Mouse (Mus musculus) gastrocnemius, adult 18-20 months (tissue): Measurements from ENCODE around the gene Aar2. TPM values are rescaled to one million over a fixed set of nuclear protein-coding genes. Genes with fewer than 3 reads are reported as not detected.

Experiments
- DNase-seq: peaks from one replicate; pipeline ENCODE4 v3.0.0; 2021; ENCODE audit warnings: low spot score
- total RNA-seq, 2 experiments: library from RNA; stranded (reverse); gene quantifications; 2 replicates each; pipeline ENCODE4 v1.2.3; 2021

Gene Aar2
- total RNA-seq, 2 experiments from 2014 or later, result 22.9 to 23.0 TPM

DNA sequence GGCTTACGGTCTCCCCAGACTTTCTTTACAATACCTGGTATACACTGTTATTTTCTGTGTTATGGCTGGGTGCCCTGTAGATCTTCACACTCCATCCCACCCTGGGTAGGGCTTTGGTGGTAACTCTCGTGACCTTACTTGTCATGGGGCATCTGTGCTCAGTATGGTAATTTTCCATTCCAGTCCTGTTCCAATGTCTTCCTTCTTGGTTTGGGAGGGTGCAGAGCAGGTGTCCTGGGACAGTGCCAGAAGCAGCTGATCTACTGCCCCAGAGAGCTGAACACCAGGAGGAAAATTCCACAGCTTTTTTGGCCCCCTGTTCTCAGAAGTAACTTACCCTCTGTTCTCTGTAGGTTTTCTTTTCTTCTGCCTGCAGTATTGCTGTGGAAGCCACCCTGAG is 19.1 kb downstream of the Aar2 start:
- DNase-seq, result peak; percentile 30

DNA sequence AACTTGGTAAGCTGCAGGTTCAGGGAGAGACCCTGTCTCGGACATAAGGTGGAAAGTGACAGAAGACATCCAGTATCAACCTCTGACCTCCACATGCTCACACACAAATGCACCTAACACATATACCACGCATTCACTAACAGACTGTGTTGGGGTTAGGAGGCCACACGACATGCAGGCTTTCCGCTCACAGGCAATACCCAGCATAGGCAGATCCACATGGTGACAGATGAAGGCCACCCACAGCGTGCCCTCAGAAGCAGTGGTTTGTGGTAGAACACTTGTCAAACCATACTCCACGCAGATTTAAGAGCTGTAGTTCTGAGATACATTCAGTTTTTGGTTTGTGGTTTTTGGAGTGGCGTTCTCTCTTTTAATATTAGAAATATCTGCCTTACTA is 21.3 kb downstream of the Aar2 start:
- no peak for DNase-seq

DNA sequence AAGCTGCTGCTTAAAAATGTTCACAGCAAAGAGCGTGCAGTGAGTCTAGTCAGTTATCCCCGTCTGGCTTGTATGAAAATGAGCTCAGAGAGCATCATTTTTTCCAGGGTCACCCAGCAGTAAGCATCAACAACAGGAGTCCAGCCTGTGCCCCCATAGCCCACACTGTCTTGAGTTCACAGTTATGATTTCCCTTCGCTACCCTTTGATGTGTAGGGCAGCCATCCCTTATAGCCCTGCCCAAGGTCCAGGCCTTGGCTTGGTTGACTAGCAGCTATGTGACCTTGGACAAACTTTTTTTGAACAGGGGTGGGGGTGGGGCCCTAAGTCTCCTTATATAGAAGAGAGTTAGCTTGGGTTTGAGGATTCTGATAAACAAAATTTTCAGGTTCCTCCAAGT is 21.9 kb downstream of the Aar2 start:
- DNase-seq, result no peak

DNA sequence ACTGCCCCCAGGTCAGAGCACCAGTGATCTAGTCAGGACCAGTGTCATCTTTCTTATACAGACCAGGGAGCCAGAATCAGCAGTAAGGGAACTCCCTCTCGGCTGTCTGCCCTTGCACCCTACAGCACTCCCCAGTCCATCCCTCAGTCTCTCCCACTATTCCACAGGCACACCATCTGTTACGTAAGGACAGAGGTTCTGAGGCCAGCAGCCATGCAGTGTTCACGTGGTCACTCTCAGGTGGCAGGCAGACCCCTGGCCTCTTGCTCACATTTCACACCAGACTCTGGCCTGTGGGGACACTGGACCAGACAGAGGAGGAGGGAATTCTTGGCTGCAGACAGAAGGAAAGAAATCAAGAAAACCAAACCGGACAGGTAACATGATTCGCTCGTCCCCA is 24.1 kb downstream of the Aar2 start:
- DNase-seq, result no peak

DNA sequence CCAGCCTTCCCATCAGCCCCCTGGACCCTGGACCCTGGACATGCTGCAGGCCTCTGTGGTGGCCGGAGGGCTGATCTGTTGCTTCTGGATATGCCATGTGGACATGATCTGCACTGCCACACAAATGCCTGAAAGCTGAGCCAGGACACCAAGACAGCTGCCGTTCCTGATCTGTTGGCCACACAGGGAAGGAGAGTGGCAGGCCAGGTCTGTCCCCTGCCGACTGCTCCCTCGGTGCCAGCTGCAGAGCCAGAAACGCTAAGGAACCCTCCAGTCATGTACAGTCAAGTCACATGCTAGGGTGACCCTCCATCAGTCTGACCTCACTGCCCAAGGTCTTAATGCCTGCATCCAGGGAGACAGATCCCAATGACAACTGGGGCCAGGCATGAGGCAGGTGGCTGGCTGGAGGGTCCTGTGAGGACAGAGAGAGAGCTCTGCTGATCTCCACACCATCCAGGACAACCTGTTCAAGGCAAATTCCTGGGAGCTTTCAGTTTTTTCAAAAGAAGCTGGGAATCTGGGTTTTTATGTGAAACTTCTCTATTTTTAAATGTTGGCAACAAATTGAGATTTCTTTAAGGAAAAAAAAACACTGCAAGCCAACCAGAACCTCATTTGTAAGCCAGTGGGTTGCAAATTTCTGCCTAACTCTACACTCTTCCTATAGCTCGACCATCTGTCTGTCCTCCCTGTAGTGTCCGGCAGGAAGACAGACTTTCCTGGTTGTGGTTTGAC is 29.6 kb downstream of the Aar2 start:
- no peak for DNase-seq

DNA sequence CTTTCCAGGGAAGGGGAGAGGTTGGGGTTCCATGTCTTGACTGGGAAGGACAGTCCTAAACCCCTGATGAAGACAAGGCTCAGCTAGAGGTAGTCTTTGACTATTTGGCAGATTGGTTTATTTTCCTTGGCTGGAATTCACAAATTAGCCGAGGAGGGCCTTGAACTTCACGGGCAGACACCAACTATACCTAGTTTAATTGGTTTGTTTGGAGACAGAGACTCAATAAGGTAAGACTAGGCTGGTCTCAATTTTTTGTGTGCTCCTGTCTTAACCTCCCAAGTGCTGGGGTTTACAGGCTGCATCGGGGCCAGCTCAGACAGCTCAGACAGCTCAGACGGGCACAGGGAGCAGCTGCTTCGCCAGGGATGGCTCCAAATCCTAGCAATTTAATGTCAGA is 33.1 kb downstream of the Aar2 start:
- no peak for DNase-seq

DNA sequence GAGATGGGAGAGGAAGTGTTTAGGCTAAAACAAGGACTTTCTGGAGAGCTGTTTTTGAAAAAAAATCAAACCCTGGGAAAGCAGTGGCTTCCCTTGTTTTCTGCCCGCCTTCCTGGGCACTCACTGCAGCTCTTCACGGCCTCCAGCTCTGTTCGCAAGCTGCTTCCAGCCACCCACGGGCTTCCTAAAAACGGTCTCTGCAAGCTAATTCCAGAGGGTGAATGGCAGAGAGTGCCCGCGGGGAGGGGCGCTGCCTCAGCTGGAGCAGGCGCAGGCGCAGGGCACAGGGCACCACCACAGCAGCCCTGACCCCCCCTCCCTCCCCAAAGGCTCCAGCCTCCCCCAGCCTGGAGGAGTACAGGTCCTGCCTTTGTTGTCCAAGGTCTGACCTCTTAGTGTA is 33.9 kb downstream of the Aar2 start:
- no peak for DNase-seq

DNA sequence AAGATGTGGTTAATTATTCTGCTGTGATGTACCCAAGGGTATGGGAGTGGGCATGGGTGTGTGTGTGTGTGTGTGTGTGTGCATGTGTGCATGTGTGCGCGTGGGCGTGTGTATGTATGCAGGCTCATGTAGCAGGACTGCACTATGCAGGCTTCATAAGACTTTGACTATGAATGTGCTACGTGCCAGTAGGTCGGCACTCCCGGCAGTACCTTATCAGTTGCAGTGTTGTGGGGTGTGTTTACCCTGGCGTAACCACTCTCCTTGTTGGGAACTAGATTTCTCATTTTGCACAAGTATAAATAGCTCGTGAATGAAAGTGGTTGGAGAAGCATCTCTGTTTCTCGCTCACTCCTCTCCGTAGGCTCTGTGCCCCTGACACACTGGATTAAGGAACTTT is 35.5 kb downstream of the Aar2 start:
- DNase-seq, result no peak

DNA sequence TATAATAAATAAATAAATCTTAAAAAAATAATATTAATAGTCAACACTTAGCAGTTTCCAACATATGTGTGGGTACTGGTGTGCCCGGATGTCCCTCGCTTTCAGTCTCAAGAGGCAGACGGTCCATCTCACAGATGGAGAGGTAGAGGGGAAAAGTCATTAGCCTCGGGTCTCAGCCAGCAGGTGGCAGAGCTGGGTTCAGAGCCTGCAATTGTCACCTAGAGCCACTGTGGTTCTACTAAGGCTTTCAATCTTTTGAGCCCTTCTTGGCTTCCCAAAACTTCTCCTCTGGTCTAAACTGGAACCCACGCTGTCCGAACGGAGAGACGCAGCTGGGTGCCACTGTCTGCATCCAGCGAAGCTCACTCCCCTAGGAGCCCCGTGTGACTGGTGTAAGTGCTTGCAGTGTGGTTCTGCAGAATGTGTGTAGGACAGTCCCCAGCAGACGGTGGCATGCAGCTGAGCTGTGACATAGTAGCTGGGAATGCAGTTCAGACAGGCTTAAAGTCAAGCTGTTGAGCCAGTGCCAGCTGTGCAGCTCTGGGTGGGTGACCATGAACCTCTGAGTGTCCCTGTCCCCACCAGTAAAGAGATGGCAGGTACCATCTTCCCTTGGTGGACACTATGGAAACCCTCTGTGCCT is 36.9 kb downstream of the Aar2 start:
- DNase-seq, result no peak

DNA sequence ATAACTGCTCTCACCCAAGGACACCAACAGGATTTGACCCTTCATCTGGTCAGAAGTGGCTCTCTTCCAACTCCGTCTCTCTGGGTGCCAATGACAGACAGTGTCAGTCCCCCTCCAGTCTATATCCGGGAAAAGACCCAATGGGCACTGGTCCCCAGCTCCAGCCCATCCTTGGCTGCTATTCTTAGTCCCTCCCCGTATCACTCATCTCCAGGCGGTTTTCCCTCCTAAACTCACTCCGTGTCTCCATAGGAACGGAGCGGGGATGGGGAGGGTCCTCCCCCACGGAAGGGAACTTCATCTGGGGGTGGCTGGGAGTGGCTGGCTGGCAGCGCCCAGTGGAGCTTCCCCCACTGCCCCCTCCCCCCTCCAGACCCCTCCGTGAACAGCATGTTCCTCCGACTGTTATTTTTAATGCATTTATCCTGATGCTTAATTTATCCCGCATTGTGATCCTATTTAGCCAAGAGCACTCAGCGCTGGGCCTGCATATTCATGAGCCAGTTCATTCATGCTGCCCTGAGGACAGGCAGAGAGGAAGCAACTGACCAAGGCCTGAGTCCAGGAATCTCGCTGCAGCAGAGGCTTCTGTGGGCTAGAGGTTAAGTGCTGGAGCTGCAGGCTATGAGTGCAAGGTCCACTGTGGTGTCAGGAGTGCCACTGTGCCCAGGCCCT is 37.5 kb downstream of the Aar2 start:
- no peak for DNase-seq

DNA sequence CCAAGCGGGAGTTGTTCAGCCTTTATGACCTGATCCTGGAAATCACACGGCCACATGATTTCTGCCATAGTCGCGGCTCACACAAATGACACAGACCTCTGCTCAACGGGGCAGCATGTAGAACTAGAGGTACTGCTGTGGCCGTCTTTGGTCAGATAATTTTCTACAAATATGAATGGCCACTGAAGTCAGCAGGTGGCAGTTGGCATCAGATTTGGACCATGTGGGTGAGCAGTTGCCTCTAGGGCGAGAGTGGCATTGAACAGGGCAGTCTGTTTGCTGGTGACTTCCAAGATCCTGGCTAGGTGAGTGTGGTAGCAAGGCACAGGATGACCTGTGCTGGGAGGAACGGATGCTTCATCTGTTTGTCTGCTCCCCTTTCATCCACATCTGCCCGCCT is 42.1 kb downstream of the Aar2 start:
- DNase-seq, result no peak

DNA sequence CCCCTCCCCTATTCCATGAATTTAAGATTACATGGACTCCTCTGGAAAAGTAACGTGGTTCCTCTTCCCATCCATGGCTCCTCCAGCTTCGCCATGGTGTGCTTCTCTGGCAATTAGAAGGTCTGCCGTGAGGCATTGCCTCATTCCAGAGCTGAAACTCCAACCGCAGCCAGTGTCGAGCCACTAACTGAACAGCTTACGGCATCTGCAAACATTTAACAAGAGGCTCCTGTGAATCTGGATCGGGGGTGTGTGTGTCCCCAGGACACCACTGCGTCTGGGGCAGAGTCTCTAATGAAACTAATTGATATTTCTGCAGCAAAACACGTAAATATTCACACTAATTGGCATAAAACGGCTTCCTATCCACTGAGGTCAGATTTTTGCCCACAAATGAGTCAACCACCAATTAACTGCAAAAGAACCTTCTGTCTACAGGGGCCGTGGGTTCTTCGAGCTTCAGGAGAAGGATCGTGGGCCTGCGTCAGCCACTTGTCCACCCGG is 47.7 kb downstream of the Aar2 start:
- DNase-seq, result no peak

DNA sequence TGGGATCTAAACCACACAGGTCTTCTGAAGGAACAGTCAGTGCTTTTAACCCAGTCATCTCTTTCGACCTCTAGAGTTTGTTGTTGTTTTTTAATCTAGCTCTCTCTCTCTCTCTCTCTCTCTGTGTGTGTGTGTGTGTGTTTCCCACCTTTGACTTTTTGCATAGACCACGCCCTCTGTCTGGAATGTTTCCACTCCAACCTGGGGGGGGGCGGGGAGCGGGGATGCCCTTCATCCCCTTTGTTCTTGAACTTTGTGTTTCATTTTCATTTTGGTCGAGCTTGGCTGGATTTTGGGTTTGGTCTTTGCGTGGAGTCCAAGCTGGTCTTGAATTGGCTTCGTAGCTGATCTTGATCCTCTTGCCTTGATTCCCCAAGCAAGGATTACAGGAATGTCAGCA is 55.2 kb downstream of the Aar2 start:
- no peak for DNase-seq

DNA sequence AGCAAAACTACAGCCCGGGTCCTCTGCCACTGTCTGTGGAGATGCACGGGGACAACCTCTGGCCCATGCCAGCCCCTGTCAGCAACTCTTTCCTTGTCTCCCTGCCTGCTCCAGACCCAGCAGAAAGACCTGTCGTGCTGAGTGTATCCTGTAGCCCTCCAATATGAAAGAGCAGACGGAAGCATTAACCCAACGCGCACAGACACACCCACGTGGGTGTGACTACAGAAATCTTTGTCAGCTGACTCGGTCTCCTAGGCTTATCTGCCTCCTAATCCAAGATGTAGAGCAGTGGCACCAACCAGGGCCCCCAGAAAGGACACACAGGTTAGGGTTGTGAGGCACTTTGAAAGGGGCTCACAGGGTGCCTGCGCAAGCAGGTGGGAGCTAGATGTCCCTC is 56.3 kb downstream of the Aar2 start:
- DNase-seq, result no peak

DNA sequence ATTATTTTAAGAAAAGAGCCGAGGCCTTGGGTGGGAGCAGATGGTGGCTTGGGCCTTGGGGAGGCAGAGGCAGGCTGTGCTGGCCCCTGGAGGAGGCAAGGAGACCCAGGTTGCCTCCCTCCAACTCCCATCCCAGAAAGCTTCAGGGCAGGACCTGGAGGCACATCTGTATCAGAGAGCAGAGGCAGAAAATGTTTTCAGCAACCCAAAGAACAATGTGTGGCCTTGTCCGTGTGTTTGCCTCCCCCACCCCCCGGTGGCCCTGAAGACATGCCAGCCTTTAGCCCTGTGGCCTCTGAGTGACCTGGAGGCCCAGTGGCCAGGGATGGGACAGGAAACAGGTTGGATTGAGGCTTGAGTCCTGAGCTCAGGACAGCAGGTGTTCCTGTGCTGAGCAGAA is 57.8 kb downstream of the Aar2 start:
- no peak for DNase-seq

DNA sequence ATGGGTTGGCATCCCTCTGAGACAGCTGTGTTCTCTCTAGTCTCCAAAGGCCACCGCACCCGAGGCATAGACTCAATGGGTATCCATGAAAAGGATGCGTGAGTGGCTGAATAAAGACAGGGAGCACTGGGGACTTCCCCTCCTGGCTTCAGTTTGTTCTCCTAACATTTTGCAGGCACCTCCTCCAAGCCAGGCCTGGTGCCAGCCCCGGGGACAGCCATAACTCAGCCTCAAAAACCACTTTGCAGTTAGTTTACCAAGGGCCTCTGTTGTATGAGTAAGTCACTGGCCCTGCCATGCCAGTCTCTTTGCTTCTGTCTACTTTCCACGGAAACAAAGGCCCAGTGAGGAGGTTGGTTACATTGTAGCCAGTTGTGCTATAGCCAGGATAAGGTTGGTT is 58.6 kb downstream of the Aar2 start:
- DNase-seq, result no peak

DNA sequence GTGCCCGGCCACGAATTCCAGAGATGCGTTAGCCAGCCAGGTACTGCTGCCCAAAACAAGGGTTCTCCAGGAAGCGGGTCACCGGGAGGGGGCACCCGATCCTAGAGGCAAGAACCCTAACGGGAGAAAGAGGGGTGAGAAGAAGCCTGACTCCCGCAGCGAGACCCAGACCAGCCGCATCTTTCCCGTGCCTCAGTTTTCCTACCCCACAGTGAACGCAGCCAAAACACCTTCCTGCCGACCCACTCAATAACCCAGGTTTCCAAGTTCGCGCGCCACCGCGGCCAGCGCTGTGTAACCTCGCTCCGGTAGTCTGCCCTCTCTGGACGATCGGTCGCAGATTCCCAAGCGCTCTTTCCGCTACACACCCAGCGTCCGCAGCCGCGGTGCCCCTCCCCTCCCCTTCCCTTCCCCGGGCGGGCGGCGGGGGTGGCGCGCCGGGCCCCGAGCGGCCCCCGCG is 65.7 kb downstream of the Aar2 start:
- DNase-seq, result peak; percentile 55

DNA sequence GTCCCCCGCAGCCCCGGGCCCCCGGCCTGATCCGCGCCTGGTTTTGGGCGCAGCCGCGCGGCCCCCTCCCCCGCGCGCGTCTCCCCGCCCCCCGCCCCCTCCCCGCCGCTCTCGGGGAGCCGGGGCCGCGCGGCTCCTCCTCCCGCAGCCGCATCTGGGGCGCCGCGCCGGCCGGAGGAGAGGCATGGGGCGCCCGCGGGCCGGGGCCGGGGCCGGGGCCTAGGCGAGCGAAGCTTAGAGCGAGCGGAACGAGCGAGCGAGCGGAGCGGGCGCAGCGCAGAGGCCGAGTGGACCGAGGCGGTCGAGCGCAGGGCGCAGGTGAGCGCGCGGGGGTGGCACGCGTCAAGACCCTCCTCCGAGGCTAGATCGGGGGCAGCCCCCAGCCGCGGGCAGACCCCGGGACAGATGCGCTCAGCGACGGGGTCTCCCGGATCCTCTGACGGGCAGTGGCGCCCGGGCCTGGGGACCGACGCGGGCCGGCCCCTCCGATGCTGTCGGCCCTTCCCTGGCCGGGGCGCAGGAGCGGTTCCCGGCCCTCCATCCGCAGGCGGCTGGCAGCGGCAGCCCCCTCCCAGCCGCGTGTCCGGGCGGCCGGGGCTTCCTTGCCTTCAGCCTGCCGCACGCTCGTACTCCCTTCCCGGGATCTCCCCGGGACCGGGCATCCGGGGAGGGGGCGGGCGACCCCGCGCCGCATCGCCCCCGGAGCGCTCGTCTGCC is 66.3 kb downstream of the Aar2 start, which contains the start of gene Dlgap4:
Gene Dlgap4, plus strand, starts transcription at position 165 of the 717 bp plus-strand sequence.
- no peak for DNase-seq

DNA sequence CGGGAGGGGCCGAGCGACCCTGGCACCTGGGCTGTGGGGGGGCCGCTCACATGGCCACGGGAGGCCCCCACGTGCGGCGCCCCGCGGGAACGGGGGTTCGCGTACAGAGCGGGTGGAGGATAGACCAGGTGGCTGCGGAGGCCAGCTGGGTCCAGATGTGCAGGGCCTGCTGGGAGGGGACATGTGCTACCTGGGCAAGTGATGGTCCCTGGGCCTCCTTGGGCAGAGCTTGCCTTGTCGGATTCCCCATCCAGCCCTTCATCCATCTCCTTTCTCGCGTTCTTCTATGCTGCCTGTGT is 66.8 kb downstream of the Aar2 start:
- no peak for DNase-seq

DNA sequence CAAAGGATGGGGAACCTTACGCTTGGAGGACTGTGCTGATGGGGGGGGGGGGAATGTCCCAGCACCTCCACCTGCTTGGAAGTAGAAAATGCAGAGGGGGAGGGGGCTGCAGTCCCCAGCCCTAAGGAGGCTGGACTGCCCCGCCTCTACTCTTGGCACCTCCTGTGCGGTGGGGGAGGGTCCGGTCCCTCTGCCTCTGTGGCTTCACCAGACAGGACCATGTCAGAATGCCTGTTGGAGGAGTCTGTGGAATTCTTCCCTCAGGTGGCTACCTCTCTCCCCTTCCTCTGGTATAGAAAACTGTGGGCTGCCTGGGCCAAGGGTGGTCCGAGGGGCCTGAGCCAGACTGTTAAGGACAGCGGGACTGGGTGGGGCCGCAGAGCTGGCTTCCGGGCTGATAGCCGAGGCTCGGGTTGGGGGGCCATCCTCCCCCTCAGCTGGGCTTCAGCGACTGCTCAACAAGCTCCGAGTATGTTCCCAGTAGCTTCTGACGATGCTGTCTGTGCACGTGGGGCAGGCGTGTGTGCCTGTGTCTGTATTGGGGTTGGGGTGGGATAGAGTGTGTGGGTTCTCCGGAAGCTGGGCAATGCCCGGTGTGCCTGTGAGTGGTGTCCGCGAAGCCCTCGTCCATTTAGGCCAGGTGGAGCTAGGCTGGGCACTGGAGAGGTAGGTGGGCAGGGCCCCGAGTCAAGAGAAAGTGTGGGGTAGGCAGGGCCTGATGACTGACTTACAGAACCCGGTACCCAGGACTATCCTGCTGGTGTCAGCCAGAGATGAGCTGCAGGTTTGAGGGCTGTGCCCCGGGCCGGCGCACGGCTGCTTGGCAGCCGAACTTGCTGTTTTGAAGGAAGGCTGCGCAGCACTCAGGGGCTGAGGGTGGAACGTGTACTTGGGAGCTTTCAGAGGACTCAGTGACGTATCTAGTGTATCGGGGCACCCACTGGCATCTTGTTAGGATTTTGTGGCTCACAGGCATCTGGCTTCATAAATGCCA is 67.6 kb downstream of the Aar2 start:
- DNase-seq, result no peak

DNA sequence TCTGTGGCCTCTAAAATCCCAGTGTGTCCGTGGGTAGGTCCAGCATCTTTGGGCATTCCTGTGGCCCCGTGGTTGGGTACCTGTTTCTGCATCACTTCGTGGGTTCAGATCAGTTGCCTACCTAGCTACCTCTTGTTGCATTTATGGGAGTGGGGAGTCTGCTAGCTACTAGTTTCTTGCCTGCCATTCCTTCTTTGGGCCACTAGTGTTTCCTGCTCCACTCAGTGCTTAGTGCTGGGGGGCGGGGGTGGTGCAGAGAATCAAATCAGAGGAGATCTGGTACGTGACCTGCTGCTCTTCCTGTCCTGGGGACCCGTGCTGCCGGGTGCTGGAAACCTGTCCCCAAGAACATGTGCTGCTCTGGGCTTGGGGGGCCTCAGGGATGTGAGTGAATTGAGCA is 69.1 kb downstream of the Aar2 start:
- no peak for DNase-seq
